Mouse (Mus musculus) telencephalon, adult 2 months (tissue): ENCODE measurements around the gene Cpxm1.
"Not testable (repeated sequence)": the region's sequence is repeated elsewhere in the genome, so short reads cannot be mapped to it uniquely, and the experiment has no call there.

Experiments
- DNase-seq: peaks from one replicate; pipeline ENCODE4 v3.0.0-alpha.2; 2011; ENCODE audit warnings: low read depth, low spot score

Cpxm1 gene

GRCm38 (mm10) chr2:130401891-130402290 lies 4.5 kb upstream of the Cpxm1 start:
- DNase-seq: no peak

GRCm38 (mm10) chr2:130400046-130400445 lies 2.7 kb upstream of the Cpxm1 start:
- no peak for DNase-seq

GRCm38 (mm10) chr2:130398091-130398490 lies 717 bp upstream of the Cpxm1 start:
- DNase-seq: no peak

GRCm38 (mm10) chr2:130395696-130396095 lies 1.7 kb downstream of the Cpxm1 start:
- DNase-seq: no peak

GRCm38 (mm10) chr2:130392836-130393235 lies 4.5 kb downstream of the Cpxm1 start:
- no peak for DNase-seq

- no peak for DNase-seq
Observed at GRCm38 (mm10) chr2:130390993-130391625, 6.3 kb downstream of the Cpxm1 start.

- no peak for DNase-seq
Observed at GRCm38 (mm10) chr2:130388796-130389195, 8.6 kb downstream of the Cpxm1 start.

- no peak for DNase-seq
Observed at GRCm38 (mm10) chr2:130386212-130386611, 11.2 kb downstream of the Cpxm1 start.

GRCm38 (mm10) chr2:130383895-130384294 lies 13.5 kb downstream of the Cpxm1 start:
- DNase-seq: no peak

GRCm38 (mm10) chr2:130383205-130383604 lies 14.2 kb downstream of the Cpxm1 start:
- DNase-seq: no peak

GRCm38 (mm10) chr2:130374951-130375350 lies 22.4 kb downstream of the Cpxm1 start:
- no peak for DNase-seq

GRCm38 (mm10) chr2:130373026-130373425 lies 24.3 kb downstream of the Cpxm1 start:
- not testable (repeated sequence) for DNase-seq

GRCm38 (mm10) chr2:130367386-130367785 lies 30.0 kb downstream of the Cpxm1 start:
- no peak for DNase-seq

- DNase-seq: no peak
Observed at GRCm38 (mm10) chr2:130365211-130366094, 31.9 kb downstream of the Cpxm1 start.

GRCm38 (mm10) chr2:130362511-130363026 lies 34.8 kb downstream of the Cpxm1 start:
- DNase-seq: no peak

- no peak for DNase-seq
Observed at GRCm38 (mm10) chr2:130358852-130359251, 38.5 kb downstream of the Cpxm1 start.

GRCm38 (mm10) chr2:130357551-130357950 lies 39.8 kb downstream of the Cpxm1 start:
- no peak for DNase-seq

GRCm38 (mm10) chr2:130353889-130354288 lies 43.5 kb downstream of the Cpxm1 start:
- DNase-seq: no peak

- no peak for DNase-seq
Observed at GRCm38 (mm10) chr2:130353411-130353810, 44.0 kb downstream of the Cpxm1 start.

GRCm38 (mm10) chr2:130351758-130352339 lies 45.5 kb downstream of the Cpxm1 start:
- DNase-seq: peak; percentile 35

GRCm38 (mm10) chr2:130350376-130350775 lies 47.0 kb downstream of the Cpxm1 start:
- DNase-seq: no peak

GRCm38 (mm10) chr2:130341220-130341580 lies 56.2 kb downstream of the Cpxm1 start:
- DNase-seq: no peak
